Mouse (Mus musculus): Measurements from ENCODE around the gene Ccdc77.

DNA sequence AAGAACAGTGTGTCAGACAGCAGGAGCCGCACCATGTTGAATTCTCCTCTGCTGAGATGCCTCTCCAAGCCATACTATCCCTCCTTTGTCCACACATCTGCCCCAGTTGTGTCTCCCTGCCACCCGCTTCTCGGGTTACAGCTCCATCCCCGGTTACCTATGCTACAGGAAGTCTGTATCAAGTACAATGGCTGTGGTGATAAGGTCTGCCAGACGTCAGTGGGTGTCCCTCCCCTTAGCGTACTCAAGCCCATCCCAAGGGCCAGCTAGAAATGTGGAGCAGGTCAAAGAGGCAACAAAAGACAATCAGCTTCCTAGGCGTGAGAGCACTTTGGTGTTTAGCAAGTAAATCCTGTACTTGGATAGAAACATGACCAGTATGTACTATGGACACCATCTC, 75.6 kb downstream of the Ccdc77 start:
- no peak for TF ChIP-seq POLR2A (IDR thresholded peaks at IDR 0.05; ENCODE audit: insufficient read depth, low read length)
- TF ChIP-seq CTCF (IDR thresholded peaks at IDR 0.05; ENCODE audit: low read depth, low read length) = no peak

Measured in ES-Bruce4 (cell line).